Mouse (Mus musculus): ENCODE measurements at regions not wholly inside any gene's neighbourhood (a gene's known extent, or its start where the extent isn't known, plus 50 kb on each side); places are given as distances from the start of the nearest gene placed in this dataset.
"Not testable (repeated sequence)": the region's sequence is repeated elsewhere in the genome, so short reads cannot be mapped to it uniquely, and the experiment has no call there.

DNA sequence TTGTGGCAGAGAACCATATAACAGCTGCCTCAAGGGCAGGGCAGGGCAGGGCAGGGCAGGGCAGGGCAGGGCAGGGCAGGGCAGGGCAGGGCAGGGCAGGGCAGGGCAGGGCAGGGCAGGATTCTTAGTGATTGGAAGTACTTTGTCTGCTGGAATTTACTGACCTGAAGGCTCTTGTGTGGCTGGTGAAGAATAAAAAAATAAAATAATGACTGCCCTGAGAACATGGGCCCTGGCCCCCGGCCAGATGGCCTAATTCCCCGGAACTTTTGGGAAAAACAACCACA, 169.3 kb downstream of the Qk start:
- not testable (repeated sequence) for H3K27me3 ChIP-seq (replicated peaks); H3K4me3 ChIP-seq (replicated peaks); H3K4me2 ChIP-seq; H3K36me3 ChIP-seq; H3K27ac ChIP-seq (replicated peaks); H3K9ac ChIP-seq (replicated peaks); H3K9me3 ChIP-seq (replicated peaks); ATAC-seq (ENCODE audit: low FRiP score)
- H3K4me1 ChIP-seq, result peaks cover 17% of the 10 kb centered on the region
- WGBS, result 51% methylated on average over 2 of the region's 2 CpGs

DNA sequence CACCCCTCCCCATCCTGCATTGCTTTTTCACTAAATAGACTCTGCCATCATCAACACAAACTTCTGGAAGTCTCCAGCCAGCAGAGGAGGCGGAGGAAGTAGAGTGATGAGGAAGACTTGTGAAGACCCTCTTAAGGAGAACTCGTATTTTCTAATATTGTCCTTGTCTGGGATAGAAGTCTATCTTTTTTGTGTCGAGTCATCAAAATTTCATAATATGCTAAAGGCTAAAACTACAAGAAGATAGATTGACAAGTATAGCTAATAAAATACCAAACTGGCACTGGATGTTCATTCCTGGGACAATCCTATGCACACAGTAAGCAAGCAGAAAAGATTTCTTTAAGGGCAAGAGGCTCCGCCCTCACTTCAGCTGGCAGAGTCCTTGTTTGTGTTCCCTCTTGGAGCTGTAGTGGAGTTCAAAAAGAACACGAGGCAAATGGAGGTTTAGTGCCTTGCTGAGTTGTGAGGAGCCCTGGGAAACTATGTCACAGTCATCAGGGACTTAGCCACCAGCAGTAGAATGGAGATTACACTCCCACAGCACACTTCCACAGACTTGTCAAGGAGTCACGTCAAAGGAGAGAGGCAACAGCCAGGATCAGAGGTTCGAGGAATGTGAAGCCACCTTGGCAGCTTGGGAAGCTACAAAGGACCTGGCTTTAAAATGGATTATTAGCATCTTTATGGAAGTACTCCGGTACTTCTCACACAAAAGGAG, 169.8 kb downstream of the Qk start:
- WGBS, result 64% methylated on average over 8 of the region's 8 CpGs
- peaks cover 15% of the 10 kb centered on the region for H3K4me1 ChIP-seq
- H3K9me3 ChIP-seq (replicated peaks), result no peaks in the 10 kb centered on the region
- no peak overlapping the region for H3K4me3 ChIP-seq (replicated peaks)
- no peak overlapping the region for H3K4me2 ChIP-seq
- H3K9ac ChIP-seq (replicated peaks), result no peak overlapping the region
- H3K27me3 ChIP-seq (replicated peaks), result no peaks in the 10 kb centered on the region
- ATAC-seq (ENCODE audit: low FRiP score), result no peak
- H3K27ac ChIP-seq (replicated peaks), result no peak overlapping the region
- no peaks in the 10 kb centered on the region for H3K36me3 ChIP-seq

DNA sequence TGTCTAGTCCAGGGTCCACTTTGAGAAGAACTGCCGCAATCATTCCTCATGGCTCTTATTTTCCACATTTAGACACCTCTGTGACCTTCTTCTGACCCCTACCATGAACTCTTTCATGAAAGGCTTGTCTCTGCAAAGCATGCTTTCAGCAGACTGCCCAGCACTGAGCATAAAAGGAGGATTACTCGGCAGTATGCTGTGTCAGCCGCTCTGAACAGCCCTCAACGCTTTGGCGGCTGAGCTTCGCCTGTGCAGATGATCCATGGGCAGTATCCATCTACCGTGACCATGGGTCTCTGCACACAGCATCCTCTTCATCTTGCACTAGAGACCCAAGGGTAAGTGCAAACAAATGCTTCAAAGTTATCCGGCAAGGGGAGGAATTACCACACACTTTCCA, 172.5 kb downstream of the Qk start:
- no peak overlapping the region for H3K9ac ChIP-seq (replicated peaks)
- no peak for ATAC-seq (ENCODE audit: low FRiP score)
- H3K4me1 ChIP-seq, result peaks cover 8% of the 10 kb centered on the region
- no peak overlapping the region for H3K4me3 ChIP-seq (replicated peaks)
- H3K27ac ChIP-seq (replicated peaks), result no peak overlapping the region
- no peaks in the 10 kb centered on the region for H3K27me3 ChIP-seq (replicated peaks)
- H3K9me3 ChIP-seq (replicated peaks), result no peaks in the 10 kb centered on the region
- no peaks in the 10 kb centered on the region for H3K36me3 ChIP-seq
- no peak overlapping the region for H3K4me2 ChIP-seq
- WGBS, result 27% methylated on average over 8 of the region's 8 CpGs

DNA sequence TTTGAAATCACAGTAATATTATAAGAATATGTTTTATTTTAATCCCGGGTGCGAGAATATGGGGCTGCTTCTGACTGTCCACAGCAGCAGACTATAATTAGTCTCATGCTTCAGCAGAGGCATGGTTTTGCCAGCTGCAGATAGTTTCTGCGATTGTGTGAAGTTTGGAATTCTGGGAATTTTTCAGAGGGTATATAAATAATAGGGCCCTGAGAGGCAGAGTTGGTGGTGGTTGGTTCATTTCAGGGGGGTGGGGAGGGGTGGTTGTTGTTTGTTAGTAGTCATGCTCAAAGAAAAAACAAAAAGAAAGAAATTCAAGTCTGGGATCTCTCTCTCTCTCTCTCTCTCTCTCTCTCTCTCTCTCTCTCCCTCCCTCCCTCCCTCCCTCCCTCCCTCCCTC, 173.1 kb downstream of the Qk start:
- no peaks in the 10 kb centered on the region for H3K27me3 ChIP-seq (replicated peaks)
- no peak overlapping the region for H3K4me3 ChIP-seq (replicated peaks)
- H3K27ac ChIP-seq (replicated peaks), result no peak overlapping the region
- H3K9me3 ChIP-seq (replicated peaks), result no peaks in the 10 kb centered on the region
- no peak overlapping the region for H3K4me2 ChIP-seq
- H3K9ac ChIP-seq (replicated peaks), result no peak overlapping the region
- peaks cover 8% of the 10 kb centered on the region for H3K4me1 ChIP-seq
- 91% methylated on average over 3 of the region's 3 CpGs for WGBS
- H3K36me3 ChIP-seq, result no peaks in the 10 kb centered on the region
- ATAC-seq (ENCODE audit: low FRiP score), result no peak

DNA sequence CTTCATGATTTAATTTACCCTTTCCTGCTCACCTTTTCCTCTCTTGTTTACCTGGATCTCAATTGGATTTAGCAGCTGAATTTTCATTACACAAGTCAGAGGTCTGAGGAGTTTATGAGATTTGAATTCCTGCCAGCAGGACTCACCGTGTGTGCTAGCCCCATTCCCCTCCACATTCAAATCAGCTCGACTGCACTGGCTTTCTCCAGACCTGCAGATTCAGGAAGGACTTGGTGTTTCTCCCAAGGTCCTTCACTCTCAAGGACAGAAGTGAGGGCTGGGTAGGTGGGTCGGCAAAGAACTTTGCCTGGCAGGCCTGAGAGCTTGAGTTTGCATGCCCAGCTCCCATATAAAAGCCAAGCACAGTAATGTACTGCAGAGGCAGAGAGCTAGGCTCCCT, 180.8 kb downstream of the Qk start:
- H3K9ac ChIP-seq (replicated peaks), result no peak overlapping the region
- 0 out of 2 replicates have a peak, but pooled peaks cover 5% of the 10 kb centered on the region for H3K4me1 ChIP-seq
- WGBS, result 62% methylated on average over 3 of the region's 3 CpGs
- no peaks in the 10 kb centered on the region for H3K36me3 ChIP-seq
- no peak for ATAC-seq (ENCODE audit: low FRiP score)
- no peaks in the 10 kb centered on the region for H3K27me3 ChIP-seq (replicated peaks)
- no peak overlapping the region for H3K27ac ChIP-seq (replicated peaks)
- H3K9me3 ChIP-seq (replicated peaks), result no peaks in the 10 kb centered on the region
- H3K4me3 ChIP-seq (replicated peaks), result no peak overlapping the region
- no peak overlapping the region for H3K4me2 ChIP-seq

DNA sequence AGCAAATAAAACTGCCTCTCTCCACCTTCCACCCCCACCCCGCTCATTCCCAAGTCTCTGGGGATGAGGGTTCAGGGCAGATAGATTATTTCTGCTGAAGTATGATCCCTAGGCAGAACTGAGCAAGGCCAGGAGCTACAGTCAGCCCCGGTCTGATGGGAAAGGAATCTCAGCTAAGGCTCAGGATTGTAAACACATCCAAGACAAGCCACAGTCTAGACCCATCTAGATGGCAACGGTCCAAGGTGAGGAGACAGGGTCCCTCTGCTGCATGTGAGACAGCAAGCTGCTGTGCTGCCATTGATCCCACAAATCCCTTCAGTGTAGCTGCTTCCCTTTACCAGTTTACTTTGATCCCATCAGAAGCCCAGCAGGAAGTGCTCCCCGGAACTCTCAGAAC, 181.3 kb downstream of the Qk start:
- H3K27me3 ChIP-seq (replicated peaks), result no peaks in the 10 kb centered on the region
- H3K4me3 ChIP-seq (replicated peaks), result no peak overlapping the region
- H3K9me3 ChIP-seq (replicated peaks), result no peaks in the 10 kb centered on the region
- H3K9ac ChIP-seq (replicated peaks), result no peak overlapping the region
- no peak overlapping the region for H3K4me2 ChIP-seq
- 83% methylated on average over 4 of the region's 4 CpGs for WGBS
- no peaks in the 10 kb centered on the region for H3K36me3 ChIP-seq
- no peak for ATAC-seq (ENCODE audit: low FRiP score)
- 0 out of 2 replicates have a peak, but pooled peaks cover 5% of the 10 kb centered on the region for H3K4me1 ChIP-seq
- no peak overlapping the region for H3K27ac ChIP-seq (replicated peaks)

DNA sequence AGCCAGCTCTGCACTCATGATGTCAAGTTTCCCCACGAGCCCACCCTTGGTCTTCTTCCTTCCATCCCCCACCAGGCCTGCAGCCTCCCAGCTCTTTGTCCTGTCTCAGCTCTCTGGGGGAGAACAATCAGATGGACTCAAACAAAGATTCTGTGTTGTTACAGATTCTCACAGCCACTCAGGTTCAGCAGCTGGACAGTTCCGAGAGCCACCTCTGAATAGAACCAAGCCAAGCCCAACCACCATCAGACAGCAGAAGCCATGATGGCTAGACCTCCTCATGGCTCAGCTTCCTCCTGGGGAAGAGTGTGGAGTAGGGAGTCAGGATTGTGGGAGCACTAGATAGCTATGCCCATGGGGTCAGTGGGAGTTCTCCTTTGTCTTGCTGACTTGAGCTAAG, 184.5 kb downstream of the Qk start:
- H3K4me2 ChIP-seq, result no peak overlapping the region
- no peak for ATAC-seq (ENCODE audit: low FRiP score)
- H3K9ac ChIP-seq (replicated peaks), result no peak overlapping the region
- H3K27ac ChIP-seq (replicated peaks), result no peak overlapping the region
- 0 out of 2 replicates have a peak, but pooled peaks cover 5% of the 10 kb centered on the region for H3K4me1 ChIP-seq
- no peaks in the 10 kb centered on the region for H3K9me3 ChIP-seq (replicated peaks)
- 72% methylated on average over 2 of the region's 2 CpGs for WGBS
- H3K4me3 ChIP-seq (replicated peaks), result no peak overlapping the region
- no peaks in the 10 kb centered on the region for H3K27me3 ChIP-seq (replicated peaks)
- no peaks in the 10 kb centered on the region for H3K36me3 ChIP-seq

DNA sequence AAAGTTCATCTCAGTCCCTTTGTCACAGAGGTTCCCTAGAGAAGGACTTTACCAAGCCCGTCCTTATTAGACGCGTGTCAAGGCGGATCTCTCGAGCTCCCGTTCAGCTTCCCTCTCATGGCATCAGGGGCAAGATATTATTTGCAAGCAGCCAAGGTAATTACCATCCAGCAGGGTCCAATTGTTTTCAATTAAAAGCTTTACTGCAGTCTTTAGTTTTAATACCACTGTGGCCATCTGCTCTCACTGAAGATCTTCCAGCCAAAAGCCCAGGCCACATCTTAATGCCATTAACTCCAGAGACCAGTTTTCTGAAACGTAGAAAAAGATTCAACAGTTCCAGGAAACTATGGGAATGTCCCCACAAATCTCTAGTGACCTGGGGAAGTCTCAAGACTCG, 191.1 kb downstream of the Qk start:
- H3K27me3 ChIP-seq (replicated peaks), result no peaks in the 10 kb centered on the region
- no peak overlapping the region for H3K9ac ChIP-seq (replicated peaks)
- WGBS, result 32% methylated on average over 8 of the region's 8 CpGs
- no peaks in the 10 kb centered on the region for H3K4me1 ChIP-seq
- H3K27ac ChIP-seq (replicated peaks), result no peak overlapping the region
- no peak for ATAC-seq (ENCODE audit: low FRiP score)
- no peak overlapping the region for H3K4me3 ChIP-seq (replicated peaks)
- H3K9me3 ChIP-seq (replicated peaks), result no peaks in the 10 kb centered on the region
- H3K36me3 ChIP-seq, result no peaks in the 10 kb centered on the region
- H3K4me2 ChIP-seq, result no peak overlapping the region

DNA sequence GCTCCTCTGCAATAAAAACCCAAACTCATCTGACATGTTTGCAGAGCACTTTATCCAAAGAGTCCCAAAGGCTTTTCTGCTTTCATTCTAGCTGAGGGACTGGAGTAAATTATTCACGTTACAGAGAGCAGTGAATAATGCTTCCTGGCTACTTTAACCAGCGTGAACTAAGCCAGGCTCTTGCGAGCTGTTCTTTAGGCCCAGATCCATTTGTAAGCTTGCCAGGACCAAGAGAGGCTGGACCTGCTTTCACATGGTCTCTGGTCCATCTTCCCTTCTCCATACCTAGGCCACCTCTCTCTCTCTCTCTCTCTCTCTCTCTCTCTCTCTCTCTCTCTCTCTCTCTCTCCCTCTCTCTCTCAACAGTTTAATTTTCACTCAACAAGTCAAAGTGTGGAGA, 197.2 kb downstream of the Qk start:
- no peak for ATAC-seq (ENCODE audit: low FRiP score)
- no peaks in the 10 kb centered on the region for H3K27me3 ChIP-seq (replicated peaks)
- no peak overlapping the region for H3K4me3 ChIP-seq (replicated peaks)
- WGBS, result 32% methylated on average over 3 of the region's 3 CpGs
- H3K27ac ChIP-seq (replicated peaks), result no peak overlapping the region
- peaks cover 8% of the 10 kb centered on the region for H3K4me1 ChIP-seq
- H3K36me3 ChIP-seq, result no peaks in the 10 kb centered on the region
- H3K4me2 ChIP-seq, result no peak overlapping the region
- no peaks in the 10 kb centered on the region for H3K9me3 ChIP-seq (replicated peaks)
- H3K9ac ChIP-seq (replicated peaks), result no peak overlapping the region

DNA sequence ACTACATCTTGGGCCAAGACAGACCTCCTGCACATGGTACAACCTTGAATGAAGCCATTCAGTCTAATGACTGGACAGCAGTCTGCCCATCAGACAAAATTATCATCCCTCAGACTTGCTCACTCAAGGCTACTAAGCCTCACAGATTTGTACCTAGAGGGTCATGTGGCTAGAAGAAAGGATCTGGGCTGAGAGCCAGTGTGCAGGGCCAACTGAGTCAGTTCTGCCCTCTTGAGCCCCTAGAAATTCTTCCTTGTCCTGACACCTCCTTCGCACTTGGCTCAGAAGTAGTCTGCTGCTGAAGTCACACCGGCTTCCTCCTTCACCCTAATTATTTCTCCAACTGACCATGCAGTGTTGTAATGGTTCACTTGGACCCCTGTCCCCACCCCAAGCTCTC, 207.5 kb downstream of the Qk start:
- Histone ChIP-seq H3K4me2 (no peak overlapping the region), H3K27me3 (replicated peaks) (no peaks in the 10 kb centered on the region), H3K9me3 (replicated peaks) (no peaks in the 10 kb centered on the region), H3K4me1 (0 out of 2 replicates have a peak, but pooled peaks cover 4% of the 10 kb centered on the region), H3K4me3 (replicated peaks) (no peak overlapping the region), H3K27ac (replicated peaks) (no peak overlapping the region), H3K9ac (replicated peaks) (no peak overlapping the region), H3K36me3 (no peaks in the 10 kb centered on the region)
- 93% methylated on average over 2 of the region's 2 CpGs for WGBS
- no peak for ATAC-seq (ENCODE audit: low FRiP score)

DNA sequence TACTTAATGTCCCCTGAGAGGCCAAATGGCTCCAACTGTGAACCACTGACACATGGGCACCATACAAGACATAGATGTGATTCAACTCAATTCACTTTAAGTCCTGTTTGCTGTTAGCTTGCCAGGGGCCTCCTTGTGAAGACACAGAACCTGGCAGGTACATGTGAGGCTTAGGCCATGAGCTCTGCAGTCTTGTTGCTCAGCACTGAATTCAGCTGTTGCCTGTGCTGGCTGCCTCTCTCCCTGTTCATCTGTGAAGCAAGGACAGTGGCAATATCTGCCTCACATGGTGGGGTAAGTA, 209.3 kb downstream of the Qk start:
- Histone ChIP-seq H3K27me3 (replicated peaks) (no peaks in the 10 kb centered on the region), H3K27ac (replicated peaks) (peak overlapping the region; percentile 25; the same call in 1 of the 2 replicates), H3K36me3 (no peaks in the 10 kb centered on the region), H3K4me1 (0 out of 2 replicates have a peak, but pooled peaks cover 4% of the 10 kb centered on the region), H3K4me3 (replicated peaks) (no peak overlapping the region), H3K4me2 (no peak overlapping the region), H3K9me3 (replicated peaks) (no peaks in the 10 kb centered on the region), H3K9ac (replicated peaks) (no peak overlapping the region)
- no peak for ATAC-seq (ENCODE audit: low FRiP score)

DNA sequence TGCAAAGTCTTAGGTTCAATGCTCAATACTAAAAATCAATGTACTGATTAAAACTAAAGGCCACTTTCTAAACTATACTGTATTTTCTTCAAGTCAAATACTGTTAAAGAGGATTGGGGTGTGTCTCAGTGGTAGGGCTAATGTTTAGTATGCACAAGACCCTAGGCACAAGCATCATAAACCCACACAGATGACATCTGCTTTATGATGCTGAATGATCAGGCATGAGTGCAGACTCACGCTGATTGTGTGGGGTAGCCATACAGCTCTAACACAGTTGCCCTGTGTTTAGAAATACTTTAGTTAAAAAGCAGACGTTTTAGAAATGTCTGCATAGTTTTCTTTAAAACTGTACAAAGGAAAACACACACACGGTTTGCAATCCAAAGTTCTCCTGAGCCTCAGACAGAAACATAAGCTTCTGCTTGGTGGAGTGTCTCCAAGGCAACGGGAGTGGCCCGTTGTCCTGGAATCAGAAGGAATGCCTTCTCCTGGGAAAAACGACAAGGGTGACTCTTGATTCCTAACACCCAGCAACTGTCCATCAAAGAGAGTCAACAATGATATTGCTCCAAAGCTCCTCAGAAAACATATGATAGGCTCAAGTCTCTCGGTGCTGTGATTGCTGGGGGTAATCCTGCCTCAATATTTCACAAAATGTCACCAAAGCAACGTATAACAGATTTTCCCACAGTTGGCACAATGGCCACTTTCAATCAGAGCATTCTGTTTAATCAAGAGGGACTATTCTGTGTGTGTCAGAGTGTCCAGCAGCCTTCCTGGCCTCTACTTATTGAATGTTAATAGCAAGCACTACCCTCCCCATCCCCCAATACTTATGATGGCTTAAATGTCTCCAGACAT, 209.9 kb downstream of the Qk start:
- peak overlapping the region; percentile 25; the same call in 1 of the 2 replicates for H3K27ac ChIP-seq (replicated peaks)
- H3K27me3 ChIP-seq (replicated peaks), result no peaks in the 10 kb centered on the region
- no peak overlapping the region for H3K4me2 ChIP-seq
- H3K36me3 ChIP-seq, result no peaks in the 10 kb centered on the region
- 0 out of 2 replicates have a peak, but pooled peaks cover 4% of the 10 kb centered on the region for H3K4me1 ChIP-seq
- no peaks in the 10 kb centered on the region for H3K9me3 ChIP-seq (replicated peaks)
- ATAC-seq (ENCODE audit: low FRiP score), result no peak
- H3K9ac ChIP-seq (replicated peaks), result no peak overlapping the region
- H3K4me3 ChIP-seq (replicated peaks), result no peak overlapping the region
- whole genome bisulfite sequencing, result 16% methylated on average over 8 of the region's 8 CpGs

All from neural tube, embryonic 15.5 days (tissue).